Mouse (Mus musculus) adrenal gland (tissue): ENCODE data around the gene Kctd13.
"Not testable (repeated sequence)": the region's sequence is repeated elsewhere in the genome, so short reads cannot be mapped to it uniquely, and the experiment has no call there.

Source experiments
- intact Hi-C: fragments of 180-260 bp; cut with DNase I; formaldehyde crosslinking; loops from one replicate; pipeline ENCODE4 v1.15.1; 2025
- long read RNA-seq, 2 experiments: library from polyadenylated mRNA; unstranded; transcript quantifications; one replicate each; pipeline ENCODE4 v2.0.0; 2020; ENCODE audit warnings: borderline replicate concordance in 1 of 2; ENCODE audit not compliant: insufficient replicate concordance in 1 of 2

Gene Kctd13
- long read RNA-seq, experiment 1, transcript Kctd13-201 (6 exons, 1,676 nt): major isoform, 15 of 17 reads
- long read RNA-seq, experiment 1, partial matches to known transcripts: 0 of 17 reads
- long read RNA-seq, experiment 1, other reads (novel, unspliced or antisense): 2 of 17 reads
- long read RNA-seq, experiment 2, transcript Kctd13-201 (6 exons, 1,676 nt): major isoform, 23 of 25 reads
- long read RNA-seq, experiment 2, partial matches to known transcripts: 0 of 25 reads
- long read RNA-seq, experiment 2, other reads (novel, unspliced or antisense): 2 of 25 reads

DNA sequence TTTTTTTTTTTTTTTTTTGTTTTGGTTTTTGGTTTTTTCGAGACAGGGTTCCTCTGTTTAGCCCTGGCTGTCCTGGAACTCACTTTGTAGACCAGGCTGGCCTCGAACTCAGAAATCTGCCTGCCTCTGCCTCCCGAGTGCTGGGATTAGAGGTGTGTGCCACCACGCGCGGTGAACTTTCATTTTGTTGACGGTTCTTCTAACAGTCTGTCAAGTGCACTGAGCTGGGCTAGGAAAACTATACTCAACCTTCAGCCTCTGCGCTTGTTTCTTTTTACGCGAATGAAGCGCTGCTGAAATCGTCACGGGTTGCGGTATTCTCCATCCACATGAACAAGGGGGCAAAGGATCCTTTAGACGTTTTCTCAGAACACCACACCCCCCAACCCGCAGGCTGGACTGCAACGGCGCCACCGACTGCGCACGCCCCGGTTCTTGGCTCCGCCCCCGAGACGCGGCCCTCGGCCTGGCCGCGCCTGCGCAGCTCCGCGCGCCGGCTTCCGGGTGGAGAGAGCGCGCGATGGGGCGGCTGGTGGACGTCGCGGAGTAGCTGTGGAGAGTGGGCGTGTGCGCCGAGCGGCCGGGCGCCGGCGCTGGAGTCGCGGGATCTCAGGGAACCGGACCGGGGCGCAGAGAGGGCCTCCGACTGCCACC lies at the start of gene Kctd13:
Gene Kctd13 (plus strand): TSS at position 496 of the 654 bp plus-strand sequence.
- intact Hi-C loops: loop anchor here (5.0 kb wide), 1 partner anchor 41 kb away; no protein-coding TSS in a partner anchor

DNA sequence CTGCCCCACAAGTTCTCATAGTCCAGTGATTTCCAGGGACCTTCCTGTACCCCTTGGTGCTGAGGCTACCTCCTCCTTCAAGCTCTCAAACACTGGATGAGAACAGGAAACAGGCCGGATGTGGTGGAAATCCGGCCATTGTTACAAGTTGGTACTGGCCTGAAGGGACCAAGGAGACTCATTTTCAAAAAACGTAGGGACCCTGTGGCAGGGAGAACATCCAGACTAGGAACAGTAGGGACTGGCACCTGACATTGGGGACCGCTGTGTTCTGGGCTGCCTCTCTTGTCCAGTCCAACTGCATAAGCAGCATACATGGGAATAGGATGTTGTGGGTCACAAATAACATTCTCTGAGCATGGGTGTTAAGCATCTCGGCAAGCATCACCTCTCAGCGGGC lies 47.6 kb upstream of the Kctd13 start:
- intact Hi-C loops: no loop called here

DNA sequence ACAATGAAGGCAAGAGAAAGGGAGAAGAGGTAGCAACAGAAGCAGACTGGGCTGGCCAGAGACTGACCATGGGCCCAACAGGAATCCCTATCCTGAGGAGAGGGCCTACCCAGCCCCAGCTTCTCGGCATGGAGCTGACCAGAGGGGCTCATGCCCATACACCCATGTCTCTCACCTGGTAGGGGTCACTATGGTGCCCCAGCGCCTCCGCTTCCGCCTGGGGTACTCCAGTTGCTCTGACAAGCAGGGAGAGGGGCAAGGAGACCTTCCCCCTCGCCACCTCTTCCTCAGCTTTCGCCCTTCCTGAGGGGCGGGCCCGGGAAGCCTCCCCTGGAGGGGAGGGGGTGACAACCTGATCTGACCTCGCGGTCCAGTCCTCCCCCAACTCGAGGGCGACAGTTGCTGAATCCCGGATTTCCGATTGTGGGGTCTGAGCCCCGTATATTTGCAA lies 44.9 kb upstream of the Kctd13 start:
- intact Hi-C loops: no loop called here

DNA sequence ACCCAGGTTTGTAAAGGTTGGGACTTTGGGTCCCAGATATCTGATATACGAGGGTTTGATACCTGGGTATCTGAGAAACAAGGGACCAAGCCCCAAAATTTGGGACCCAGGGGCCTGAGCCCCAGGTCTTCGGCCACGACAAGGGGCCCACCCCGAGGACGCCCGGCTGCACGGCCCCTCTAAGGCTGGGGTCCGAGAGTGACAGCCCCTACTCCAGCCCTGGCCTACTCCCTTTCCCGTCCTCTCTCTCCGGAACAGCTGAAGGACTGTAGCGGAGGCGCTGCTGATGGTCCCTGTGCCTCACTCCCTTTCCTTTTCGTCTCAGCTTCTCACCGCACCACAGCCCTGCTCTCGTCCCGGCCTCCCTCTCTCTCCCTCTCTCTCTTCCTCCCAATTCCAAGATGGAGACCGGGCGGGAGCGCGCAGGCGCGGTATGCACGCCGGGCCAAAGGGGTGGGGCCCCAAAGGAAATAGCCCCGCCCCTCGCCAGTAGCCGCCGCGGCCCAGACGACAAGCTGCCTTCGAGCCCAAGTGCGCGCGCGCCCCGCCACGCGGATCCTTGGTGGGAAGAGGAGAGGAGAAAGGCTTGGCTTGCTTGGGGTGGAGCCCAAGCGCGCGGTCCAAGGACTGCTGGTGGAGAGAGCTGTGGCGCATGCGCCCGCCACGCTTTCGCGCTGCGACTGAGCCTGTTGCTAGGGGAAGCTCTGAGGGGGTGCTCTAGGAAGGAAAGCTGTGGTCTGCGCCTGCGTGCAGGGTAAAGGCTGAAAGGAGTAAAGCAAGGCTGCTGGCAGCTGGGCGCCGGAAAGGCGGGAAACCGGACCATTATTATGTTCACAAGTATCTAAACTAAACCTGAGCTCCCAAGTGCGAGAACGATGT lies 44.2 kb upstream of the Kctd13 start, which contains the start of gene Taok2:
Gene Taok2 (minus strand): TSS at position 418 of the 879 bp plus-strand sequence.
- intact Hi-C loops: loop anchor here (5.0 kb wide), 1 partner anchor 43 kb away; the partner anchor contains the start of gene Kctd13

DNA sequence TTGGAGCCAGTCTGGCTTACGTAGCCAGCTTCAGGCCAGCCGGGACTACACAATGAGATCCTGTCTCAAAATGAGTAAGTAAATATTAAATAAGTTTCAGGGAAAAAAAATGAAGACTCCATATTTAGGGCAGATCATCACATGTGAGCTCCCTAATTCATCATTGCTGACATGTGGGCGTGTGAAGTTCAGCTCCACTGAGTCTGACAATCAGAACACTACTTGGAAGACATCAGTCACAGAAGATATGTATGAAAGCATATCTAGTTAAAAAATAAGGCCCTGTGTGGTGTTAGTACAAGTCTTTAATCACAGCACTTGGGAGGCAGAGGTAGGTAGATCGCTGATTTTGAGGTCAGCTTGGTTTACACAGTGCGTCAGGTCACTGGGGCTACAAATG lies 41.4 kb upstream of the Kctd13 start:
- intact Hi-C loops: loop anchor here (5.0 kb wide), 1 partner anchor 40 kb away; the partner anchor contains the start of gene Kctd13

DNA sequence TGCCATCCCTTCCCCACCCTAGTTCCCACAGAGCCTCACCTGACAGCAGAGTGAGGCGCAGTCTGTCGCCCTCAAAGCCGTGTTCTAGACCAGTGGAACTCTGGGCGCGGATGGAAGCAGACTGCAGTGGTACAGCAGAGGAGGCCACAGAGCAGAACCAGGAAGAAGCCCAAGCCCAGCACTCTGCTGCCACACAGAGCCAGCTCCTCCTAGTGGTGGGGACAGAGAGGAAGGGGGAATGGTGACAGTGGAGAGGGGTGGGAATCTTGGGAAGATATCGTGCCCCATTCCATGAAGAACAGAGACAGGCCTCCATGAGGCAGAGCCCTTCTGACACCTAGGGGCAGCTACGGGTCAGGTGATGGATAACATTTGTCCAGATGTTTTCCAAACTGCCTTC lies 39.8 kb upstream of the Kctd13 start:
- intact Hi-C loops: loop anchor here (5.0 kb wide), 1 partner anchor 38 kb away; the partner anchor contains the start of gene Kctd13

DNA sequence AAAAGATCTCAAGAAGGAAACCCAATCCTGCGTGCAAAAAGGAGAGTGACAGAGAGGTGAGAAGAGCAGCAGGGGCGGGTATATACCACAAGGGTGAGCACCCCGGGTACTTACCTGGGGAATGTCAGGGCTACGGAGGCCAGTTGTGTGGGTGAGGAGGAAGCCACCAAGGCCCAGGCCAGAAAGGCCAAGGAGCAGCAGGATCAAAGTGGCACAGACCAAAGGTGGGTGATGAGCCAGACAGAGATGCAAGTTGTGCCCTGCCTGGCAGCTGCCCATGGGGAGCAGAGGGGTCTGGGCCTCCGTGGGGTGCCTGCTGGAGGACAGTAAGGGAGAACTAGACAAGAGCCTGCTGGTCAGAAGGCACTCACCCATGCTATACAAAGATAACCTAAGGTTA lies 31.8 kb upstream of the Kctd13 start:
- intact Hi-C loops: no loop called here

DNA sequence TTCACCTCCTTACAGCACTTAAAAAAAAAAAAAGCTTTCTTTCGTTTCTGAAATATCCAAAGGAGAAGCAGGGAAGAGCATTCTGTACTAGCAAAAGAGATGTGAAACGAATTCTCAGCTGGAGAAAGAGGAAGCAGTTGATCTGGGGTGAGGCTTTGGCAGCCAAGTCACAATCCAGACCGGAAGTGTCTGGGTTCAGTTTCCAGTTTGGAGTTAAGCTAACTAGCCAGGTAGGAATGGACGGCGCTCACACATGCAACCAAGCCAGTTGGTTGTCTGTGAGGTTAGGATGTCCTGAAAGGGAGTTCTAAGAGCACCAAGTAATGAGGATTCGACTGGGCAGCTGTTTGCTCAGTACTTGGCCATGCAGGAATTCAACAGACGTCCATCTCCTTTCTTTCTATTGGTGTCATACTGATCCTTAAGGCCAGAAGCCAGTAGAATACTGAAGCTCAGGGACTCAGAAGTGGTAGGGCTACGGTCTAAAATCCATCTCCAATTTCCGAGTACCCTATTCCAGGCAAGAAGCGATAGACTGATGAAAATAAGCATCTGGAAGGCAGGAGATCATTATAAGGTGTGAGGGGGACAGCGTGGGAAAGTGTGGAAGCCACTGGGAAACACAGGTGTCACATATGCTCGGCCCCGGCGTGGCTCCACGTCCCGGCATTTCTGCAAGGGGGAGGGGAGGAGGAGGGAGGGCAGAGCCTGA lies 31.1 kb upstream of the Kctd13 start:
- intact Hi-C loops: no loop called here

DNA sequence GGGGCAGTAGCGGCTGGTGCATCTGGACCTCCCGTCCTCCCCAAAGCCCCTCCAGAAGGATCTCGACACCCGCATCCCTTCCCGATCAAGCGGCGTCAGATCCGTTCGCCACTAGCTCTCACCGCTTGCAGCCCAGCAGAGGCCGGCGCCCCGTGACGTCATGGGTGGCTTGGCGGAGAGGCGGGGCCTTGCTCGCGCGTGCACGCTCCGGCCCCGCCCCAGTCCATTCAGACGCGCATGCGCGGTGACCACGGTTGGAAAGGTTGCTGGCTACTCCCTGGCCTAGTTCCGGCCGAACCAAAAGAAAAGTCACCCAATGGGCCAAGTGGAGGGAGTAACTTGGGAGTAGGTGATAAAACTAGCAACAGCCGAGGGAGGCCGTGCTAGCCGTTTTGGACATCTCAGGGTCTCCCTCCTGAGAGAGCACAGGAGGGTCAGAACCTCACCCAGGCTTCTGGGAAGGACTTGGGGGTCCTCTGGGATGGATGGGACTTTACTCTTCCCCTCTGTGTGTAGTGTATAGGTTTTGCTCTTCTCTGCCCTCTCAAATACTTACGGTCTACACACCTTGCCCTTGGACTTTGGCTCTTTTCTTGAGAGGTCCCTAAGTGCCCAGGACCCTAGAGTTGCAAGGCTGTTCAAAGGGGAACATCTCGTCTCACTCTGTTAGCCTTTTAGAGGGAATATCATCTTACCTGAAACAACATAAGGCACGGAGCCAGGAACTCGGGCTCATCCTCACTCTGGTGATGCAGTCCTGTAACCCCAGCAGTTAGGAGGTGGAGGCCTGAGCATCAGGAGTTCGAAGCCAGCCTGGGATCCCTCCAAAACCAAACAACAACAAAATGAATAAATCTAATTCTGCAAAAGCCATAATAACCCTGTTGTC lies 30.3 kb upstream of the Kctd13 start:
- intact Hi-C loops: no loop called here

DNA sequence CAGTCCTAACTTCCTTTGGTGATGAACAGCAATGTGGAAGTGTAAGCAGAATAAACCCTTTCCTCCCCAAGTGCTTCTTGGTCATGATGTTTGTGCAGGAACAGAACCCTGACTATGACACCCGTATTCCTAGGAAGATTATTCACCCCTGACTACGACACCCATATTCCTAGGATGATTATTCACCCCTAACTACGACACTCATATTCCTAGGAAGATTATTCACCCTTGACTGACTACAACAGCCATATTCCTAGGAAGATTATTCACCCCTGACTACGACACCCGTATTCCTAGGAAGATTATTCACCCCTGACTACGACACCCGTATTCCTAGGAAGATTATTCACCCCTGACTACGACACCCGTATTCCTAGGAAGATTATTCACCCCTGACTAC lies 28.9 kb upstream of the Kctd13 start:
- intact Hi-C loops: not testable (repeated sequence)

DNA sequence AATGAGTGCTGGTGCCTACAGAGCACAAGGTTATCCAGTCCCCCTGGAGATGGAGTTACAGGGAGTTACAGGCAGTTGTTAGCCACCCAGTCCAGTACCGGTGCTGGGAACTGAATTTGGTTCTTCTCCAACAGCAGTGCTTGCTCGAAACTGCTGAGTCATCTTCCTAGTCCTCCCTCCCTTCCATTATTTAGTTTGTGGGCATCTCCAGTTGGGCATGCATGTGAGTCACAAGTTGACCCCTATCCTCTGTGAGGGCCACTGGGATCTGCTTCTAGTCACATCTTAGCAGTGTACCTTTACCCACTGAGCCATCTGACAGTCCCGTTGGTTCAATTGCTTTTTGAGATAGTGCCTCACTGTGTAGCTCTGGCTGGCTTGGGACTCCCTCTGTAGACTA lies 23.1 kb upstream of the Kctd13 start:
- intact Hi-C loops: no loop called here

DNA sequence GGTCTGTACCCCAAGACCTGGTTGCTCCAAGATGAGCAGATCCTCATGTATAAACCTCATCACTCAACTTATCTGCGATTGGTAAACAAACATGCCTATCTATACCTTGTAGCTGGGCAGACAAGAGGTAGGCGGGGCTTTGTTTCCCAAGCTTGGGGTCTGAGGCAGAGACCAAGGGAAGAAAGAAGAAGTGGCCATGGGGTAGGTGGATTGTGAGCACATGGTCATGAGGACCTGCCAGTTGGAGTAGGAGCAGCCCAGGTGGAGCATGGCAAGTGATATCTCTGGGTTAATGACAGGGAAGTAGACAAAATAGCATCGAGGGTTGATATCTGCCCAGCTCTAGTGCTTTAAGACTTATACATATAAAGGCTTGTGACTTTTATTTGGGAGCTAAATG lies 13.8 kb upstream of the Kctd13 start:
- intact Hi-C loops: no loop called here

DNA sequence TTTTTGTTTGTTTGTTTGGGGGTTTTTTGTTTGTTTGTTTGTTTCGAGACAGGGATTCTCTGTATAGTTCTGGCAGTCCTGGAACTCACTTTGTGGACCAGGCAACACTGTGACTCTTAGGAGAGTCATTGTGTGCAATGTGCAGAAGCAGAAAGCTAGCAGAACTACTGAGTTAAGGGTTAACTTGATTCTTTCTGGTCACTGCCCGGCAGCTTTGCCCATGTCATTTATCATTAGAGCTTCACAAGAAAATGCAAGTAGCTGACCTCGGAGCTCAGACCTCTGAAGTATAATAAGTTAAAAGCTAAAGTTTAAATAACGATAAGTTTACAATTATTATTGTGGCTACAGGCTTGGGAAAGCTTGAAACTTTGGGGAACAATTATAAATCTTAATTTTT lies 10.3 kb upstream of the Kctd13 start:
- intact Hi-C loops: not testable (repeated sequence)

DNA sequence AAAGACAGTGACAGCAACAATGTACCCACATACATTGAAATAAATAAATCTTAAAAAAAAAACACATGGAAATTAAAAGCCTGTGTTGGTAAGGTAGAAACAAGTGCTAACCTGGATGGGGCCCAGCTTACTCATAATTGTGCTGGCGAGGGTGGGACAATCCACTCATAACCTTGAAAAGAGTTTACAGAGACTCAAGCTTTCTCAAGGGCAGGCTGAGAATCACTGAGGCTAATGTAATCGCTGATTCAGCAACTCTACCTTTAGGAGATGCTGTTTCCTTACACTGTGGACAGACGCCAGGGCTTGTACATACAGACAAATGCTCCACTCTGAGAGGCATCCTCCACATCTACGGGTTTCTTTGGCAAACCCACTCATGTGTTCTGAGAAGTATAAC lies 8.7 kb upstream of the Kctd13 start:
- intact Hi-C loops: no loop called here

DNA sequence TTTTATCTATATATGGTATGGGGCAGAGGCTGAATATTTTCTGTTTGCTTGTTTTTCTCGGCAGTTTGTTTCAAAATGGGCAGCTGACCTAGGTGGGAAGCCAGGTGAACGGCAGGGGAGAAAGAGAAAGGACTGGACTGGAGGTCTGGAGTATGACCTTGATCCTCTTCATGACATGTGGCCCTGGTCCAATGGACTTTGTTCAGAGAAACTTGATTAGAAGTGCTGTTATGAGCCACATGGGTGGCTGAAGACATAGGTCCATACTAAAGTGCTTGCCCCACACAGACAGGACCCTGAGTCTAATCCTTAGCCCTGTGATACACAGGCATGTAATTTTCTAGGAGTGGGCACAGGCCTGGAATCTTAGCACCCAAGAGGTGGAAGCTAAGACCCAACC lies 7.1 kb upstream of the Kctd13 start:
- intact Hi-C loops: no loop called here

DNA sequence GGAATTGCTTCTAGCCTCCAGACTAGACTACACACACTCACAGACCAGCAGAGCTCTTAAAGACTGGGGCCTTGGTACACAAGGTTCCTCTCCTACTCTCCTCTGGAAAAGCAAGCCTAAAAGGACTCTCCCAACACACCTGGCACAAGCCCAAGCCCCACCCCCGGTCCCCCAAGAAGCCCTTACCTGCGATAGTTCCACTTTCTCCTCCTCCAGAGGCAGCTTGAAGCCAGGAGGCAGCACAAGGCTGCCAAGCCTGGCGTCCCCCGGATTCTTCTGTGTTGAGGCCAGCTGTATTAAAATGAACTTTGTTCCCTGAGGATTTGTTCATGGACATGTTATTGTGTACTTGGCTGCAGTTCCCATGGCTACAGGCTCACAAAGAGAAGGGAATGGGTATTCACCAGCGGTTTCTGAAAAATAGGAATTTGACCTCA lies 6.0 kb upstream of the Kctd13 start, which contains the start of gene Tmem219:
Gene Tmem219 (minus strand): TSS at position 294 of the 437 bp plus-strand sequence.
- intact Hi-C loops: no loop called here

DNA sequence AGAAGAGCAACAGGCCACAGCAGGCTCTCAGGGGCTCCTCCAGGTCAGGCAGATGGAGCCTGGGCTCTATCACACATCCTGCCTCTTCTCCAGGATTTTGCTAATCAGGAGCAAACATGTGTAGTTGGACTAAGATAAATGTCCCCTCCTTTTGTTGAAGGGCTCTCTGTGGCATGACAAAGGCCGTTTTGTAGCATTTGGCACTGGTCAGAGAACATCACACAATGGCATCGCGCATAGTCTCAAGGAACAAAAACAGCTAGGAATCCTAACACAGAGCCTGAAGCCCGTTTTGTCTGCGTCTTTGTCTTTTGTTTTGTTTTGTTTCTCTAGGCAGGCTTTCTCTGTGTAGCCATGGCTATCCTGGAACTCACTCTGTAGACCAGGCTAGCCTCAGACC lies 4.7 kb upstream of the Kctd13 start:
- intact Hi-C loops: no loop called here

DNA sequence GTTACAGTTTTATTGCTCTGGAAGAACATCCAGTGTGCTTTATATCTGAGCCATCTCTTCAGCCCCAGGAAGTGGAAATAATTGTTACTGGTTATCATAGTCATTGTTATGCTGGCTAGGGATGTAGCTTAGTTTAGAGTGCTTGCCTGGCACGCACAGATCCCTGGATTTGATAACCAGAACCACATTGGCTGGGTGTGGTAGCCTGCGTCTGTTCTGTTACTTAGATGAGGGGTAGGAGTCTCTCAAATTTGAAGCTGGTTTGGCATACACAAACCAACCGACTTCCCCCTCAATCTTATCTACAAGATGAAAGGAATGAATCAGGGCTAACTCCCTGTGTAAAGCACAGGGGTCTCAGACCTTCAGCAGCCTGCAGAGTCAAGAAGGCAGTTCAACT lies 2.4 kb upstream of the Kctd13 start:
- intact Hi-C loops: loop anchor here (5.0 kb wide), 1 partner anchor 39 kb away; no protein-coding TSS in a partner anchor

DNA sequence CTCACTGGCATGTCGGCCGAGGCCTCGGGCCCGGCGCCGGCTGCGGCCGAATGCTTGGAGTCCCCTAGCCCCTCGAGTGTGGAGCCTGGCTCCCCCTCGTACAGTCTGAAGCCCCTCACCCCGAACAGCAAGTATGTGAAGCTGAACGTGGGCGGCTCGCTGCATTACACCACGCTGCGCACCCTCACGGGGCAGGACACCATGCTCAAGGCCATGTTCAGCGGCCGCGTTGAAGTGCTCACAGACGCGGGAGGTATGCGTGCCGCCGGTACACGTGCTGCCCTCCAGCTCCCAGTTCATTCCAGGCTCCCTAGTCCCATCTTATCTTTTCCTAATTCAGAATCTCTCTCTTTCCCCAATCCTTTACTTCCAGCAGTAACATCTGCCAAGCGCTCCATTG lies 367 bp downstream of the Kctd13 start:
- intact Hi-C loops: loop anchor here (5.0 kb wide), 1 partner anchor 42 kb away; no protein-coding TSS in a partner anchor

DNA sequence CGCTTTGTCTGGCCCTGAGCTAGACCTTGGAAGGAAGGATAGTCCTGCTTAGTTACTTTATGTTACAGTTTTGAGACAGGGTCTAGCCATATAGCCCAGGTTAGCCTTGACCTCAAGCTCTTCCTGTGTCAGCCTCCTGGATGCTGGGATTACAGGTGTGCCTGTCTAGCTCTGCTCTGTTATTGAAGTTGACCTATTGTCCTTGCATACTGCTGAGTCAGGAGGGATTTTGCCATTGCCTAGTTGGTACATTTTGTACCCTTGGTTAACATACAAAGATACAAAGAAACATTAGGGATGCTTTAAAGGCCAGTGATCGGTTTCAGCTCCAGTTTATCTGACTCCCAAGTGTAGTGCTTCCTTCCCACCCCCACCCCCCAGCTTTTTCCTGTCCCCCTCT lies 4.0 kb downstream of the Kctd13 start:
- intact Hi-C loops: no loop called here
